Mouse (Mus musculus): ENCODE results near the gene Zbtb25. TPM values are rescaled to one million over a fixed set of nuclear protein-coding genes. Genes with fewer than 3 reads are reported as not detected.

The Zbtb25 gene
- polyA plus RNA-seq, 1 experiment from 2014 or later, result 16.1 TPM

DNA sequence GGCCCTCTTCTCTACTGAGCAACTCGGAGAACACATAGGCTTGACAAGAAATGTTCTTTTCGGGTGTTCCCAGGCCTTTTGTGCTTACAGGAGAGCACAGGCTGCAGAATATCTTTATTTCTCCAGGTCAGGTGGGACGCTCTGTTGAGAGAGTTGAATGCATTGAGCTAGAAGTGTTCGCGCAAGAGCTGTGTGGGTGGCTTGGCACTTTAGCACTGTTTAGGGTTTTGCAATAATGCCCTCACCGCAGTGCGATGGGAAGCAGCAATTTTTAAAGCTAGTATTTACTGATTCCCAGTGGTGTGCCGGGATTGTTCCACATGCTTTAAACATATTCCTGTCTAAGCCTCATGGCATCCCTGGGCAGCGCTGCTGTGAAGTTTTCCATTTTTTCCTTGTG lies 58.2 kb downstream of the Zbtb25 start:
- Histone ChIP-seq H3K9ac (ENCODE audit: low read length) (no peak overlapping the region), H3K36me3 (ENCODE audit: control insufficient read depth, insufficient read depth, low read length) (peaks cover 45% of the 10 kb centered on the region), H3K27ac (ENCODE audit: low read depth) (no peak overlapping the region), H3K4me3 (ENCODE audit: low read depth, low read length) (no peak overlapping the region), H3K9me3 (ENCODE audit: control insufficient read depth, low read length) (no peaks in the 10 kb centered on the region), H3K27me3 (replicated peaks; ENCODE audit: control insufficient read depth, insufficient read depth, low read length) (no peaks in the 10 kb centered on the region), H3K4me1 (replicated peaks; ENCODE audit: control insufficient read depth, insufficient read depth, low read length) (peaks cover 19% of the 10 kb centered on the region), H3K4me2 (ENCODE audit: low read length) (no peak overlapping the region)
- 92% methylated on average over 9 of the region's 9 CpGs for WGBS
- ATAC-seq (replicated peaks; ENCODE audit: low FRiP score, low TSS enrichment, low read depth) (no peak), DNase-seq (ENCODE audit: low spot score) (no peak)

DNA sequence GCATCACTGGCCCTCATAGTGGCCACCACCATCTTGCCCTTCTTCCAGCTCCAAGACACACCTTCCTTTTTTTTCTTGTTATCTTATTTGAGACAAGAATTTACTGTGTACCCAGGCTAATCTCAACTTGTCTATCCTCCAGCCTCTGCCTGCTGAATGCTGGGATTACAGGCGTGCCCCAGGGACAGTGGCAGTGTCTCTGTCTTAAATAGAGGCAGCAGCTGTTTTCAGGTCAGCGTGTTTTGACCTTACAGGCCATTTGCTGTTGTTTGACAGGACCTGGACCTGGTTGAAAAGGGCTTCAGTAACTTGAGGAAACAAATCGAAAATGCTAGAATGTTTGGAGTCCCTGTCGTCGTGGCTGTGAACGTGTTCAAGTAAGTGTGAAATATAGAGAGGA lies 58.8 kb downstream of the Zbtb25 start:
- H3K27ac ChIP-seq (ENCODE audit: low read depth), result no peak overlapping the region
- no peak overlapping the region for H3K4me3 ChIP-seq (ENCODE audit: low read depth, low read length)
- no peak for ATAC-seq (replicated peaks; ENCODE audit: low FRiP score, low TSS enrichment, low read depth)
- WGBS, result 67% methylated on average over 6 of the region's 6 CpGs
- no peaks in the 10 kb centered on the region for H3K9me3 ChIP-seq (ENCODE audit: control insufficient read depth, low read length)
- no peak overlapping the region for H3K9ac ChIP-seq (ENCODE audit: low read length)
- peaks cover 42% of the 10 kb centered on the region for H3K36me3 ChIP-seq (ENCODE audit: control insufficient read depth, insufficient read depth, low read length)
- no peaks in the 10 kb centered on the region for H3K27me3 ChIP-seq (replicated peaks; ENCODE audit: control insufficient read depth, insufficient read depth, low read length)
- H3K4me2 ChIP-seq (ENCODE audit: low read length), result no peak overlapping the region
- no peak for DNase-seq (ENCODE audit: low spot score)
- H3K4me1 ChIP-seq (replicated peaks; ENCODE audit: control insufficient read depth, insufficient read depth, low read length), result peaks cover 19% of the 10 kb centered on the region

DNA sequence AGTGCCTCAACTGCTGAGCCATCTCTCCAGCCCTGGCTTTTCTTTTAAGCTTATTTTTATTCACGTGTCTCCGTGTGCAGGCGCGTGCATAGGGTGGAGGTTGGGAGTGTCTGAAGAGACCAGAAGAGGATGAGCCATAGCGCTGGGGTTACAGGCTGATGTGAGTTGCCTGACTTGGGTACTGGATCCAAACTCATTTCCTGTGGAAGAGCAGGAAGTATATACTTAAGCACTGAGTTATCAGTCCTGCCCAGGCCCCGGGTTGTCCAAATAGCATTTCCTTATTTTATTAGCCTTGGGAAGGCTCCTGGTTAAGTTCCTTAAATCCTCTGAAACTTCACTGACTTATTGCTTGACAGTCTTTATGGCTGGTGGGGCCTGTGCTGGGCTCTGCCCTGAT lies 59.4 kb downstream of the Zbtb25 start:
- ATAC-seq (replicated peaks; ENCODE audit: low FRiP score, low TSS enrichment, low read depth) (no peak), DNase-seq (ENCODE audit: low spot score) (no peak)
- no peak overlapping the region for H3K4me2 ChIP-seq (ENCODE audit: low read length)
- 64% methylated on average over 6 of the region's 6 CpGs for WGBS
- H3K36me3 ChIP-seq (ENCODE audit: control insufficient read depth, insufficient read depth, low read length), result peaks cover 39% of the 10 kb centered on the region
- peaks cover 19% of the 10 kb centered on the region for H3K4me1 ChIP-seq (replicated peaks; ENCODE audit: control insufficient read depth, insufficient read depth, low read length)
- no peak overlapping the region for H3K9ac ChIP-seq (ENCODE audit: low read length)
- 0 out of 2 replicates have a peak overlapping the region, but pooled peaks have one; percentile 22 for H3K27ac ChIP-seq (ENCODE audit: low read depth)
- no peaks in the 10 kb centered on the region for H3K27me3 ChIP-seq (replicated peaks; ENCODE audit: control insufficient read depth, insufficient read depth, low read length)
- H3K9me3 ChIP-seq (ENCODE audit: control insufficient read depth, low read length), result no peaks in the 10 kb centered on the region
- no peak overlapping the region for H3K4me3 ChIP-seq (ENCODE audit: low read depth, low read length)

DNA sequence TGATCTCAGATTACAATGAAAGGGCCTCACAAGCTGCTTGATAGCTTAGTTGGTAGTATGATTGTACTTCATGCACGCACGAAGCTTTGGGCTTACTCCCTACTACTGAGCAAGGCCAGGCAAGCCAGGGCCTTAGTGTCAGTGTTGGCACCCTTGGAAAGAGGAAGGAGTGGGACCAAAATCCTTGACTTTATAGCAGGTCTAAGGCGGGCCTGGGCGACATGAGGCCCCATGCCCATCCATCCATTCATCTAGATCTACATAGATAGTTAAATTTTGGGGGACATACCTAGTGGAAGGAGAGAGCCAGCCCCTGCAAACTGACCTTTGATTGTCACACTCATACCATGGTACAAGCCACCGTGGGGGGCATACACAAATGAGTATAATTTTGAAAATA lies 61.0 kb downstream of the Zbtb25 start:
- WGBS, result 84% methylated on average over 5 of the region's 5 CpGs

DNA sequence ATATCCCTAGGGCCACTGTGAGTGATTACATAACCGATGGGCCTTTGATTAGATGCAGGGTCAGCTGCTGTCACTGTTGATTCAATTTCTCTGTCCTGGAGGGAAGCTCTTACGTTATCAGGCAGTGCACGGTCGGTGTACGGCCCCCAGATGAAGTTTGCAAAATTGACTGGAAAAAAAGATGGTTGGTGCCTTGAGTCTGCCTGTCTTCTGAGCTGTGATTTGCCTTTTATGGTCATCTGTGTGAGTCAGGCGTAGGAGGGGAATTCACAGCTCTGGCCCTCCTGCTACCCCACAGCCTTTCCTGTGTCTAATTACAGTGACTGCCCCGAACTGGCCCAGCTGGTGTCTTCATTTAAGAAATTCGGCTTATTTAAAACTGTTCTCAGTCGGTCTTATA lies 61.4 kb downstream of the Zbtb25 start:
- peaks cover 19% of the 10 kb centered on the region for H3K4me1 ChIP-seq (replicated peaks; ENCODE audit: control insufficient read depth, insufficient read depth, low read length)
- peaks cover 38% of the 10 kb centered on the region for H3K36me3 ChIP-seq (ENCODE audit: control insufficient read depth, insufficient read depth, low read length)
- no peaks in the 10 kb centered on the region for H3K9me3 ChIP-seq (ENCODE audit: control insufficient read depth, low read length)
- no peak overlapping the region for H3K9ac ChIP-seq (ENCODE audit: low read length)
- ATAC-seq (replicated peaks; ENCODE audit: low FRiP score, low TSS enrichment, low read depth) (no peak), DNase-seq (ENCODE audit: low spot score) (peak; percentile 64)
- WGBS, result 22% methylated on average over 9 of the region's 9 CpGs
- H3K27me3 ChIP-seq (replicated peaks; ENCODE audit: control insufficient read depth, insufficient read depth, low read length), result no peaks in the 10 kb centered on the region
- no peak overlapping the region for H3K4me3 ChIP-seq (ENCODE audit: low read depth, low read length)
- peak overlapping the region; percentile 90 for H3K27ac ChIP-seq (ENCODE audit: low read depth)
- H3K4me2 ChIP-seq (ENCODE audit: low read length), result no peak overlapping the region

More for the DNA sequence above, 61.0 kb downstream of the Zbtb25 start:
- H3K27ac ChIP-seq (ENCODE audit: low read depth), result peak overlapping the region; percentile 90
- peaks cover 38% of the 10 kb centered on the region for H3K36me3 ChIP-seq (ENCODE audit: control insufficient read depth, insufficient read depth, low read length)
- no peak overlapping the region for H3K4me3 ChIP-seq (ENCODE audit: low read depth, low read length)
- DNase-seq (ENCODE audit: low spot score), result no peak
- no peak overlapping the region for H3K9ac ChIP-seq (ENCODE audit: low read length)
- no peak overlapping the region for H3K4me2 ChIP-seq (ENCODE audit: low read length)
- H3K27me3 ChIP-seq (replicated peaks; ENCODE audit: control insufficient read depth, insufficient read depth, low read length), result no peaks in the 10 kb centered on the region
- peaks cover 19% of the 10 kb centered on the region for H3K4me1 ChIP-seq (replicated peaks; ENCODE audit: control insufficient read depth, insufficient read depth, low read length)
- no peak for ATAC-seq (replicated peaks; ENCODE audit: low FRiP score, low TSS enrichment, low read depth)
- no peaks in the 10 kb centered on the region for H3K9me3 ChIP-seq (ENCODE audit: control insufficient read depth, low read length)

DNA sequence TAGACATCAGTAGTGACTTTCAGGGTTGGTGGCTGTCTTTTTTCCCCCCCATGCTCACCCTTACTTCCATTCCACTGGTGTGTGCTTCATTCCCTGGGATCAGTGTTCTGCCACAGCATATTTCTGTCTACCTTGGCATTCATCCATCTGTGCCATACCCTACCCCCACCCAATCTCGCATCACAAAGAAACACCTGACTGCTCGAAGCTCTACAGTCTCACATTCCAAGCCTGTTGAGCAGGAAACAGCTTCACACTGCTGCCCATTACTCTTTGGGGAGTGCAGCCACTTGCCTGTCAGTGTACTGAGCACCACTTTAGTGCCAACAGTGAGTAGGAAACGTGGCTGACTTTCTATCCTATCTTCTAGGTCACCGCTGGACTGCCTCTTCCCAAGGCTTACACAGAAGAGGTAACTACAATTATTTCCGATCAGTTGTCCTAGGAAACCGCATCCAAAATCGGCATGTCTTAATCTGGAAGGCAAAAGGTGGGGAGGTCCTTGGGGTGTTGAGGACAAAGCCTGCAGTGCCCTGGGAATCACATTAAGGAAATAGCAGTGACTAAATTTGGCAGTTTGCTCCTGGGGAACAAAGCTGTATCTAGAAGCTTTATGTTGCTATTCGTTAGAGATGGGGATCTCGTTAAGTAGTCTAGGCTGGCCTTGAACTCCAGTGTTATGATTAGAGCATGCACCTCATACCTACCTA lies 62.4 kb downstream of the Zbtb25 start:
- peaks cover 41% of the 10 kb centered on the region for H3K36me3 ChIP-seq (ENCODE audit: control insufficient read depth, insufficient read depth, low read length)
- H3K4me3 ChIP-seq (ENCODE audit: low read depth, low read length), result no peak overlapping the region
- 77% methylated on average over 9 of the region's 9 CpGs for WGBS
- ATAC-seq (replicated peaks; ENCODE audit: low FRiP score, low TSS enrichment, low read depth), result no peak
- H3K9me3 ChIP-seq (ENCODE audit: control insufficient read depth, low read length), result no peaks in the 10 kb centered on the region
- peak overlapping the region; percentile 90 for H3K27ac ChIP-seq (ENCODE audit: low read depth)
- no peaks in the 10 kb centered on the region for H3K27me3 ChIP-seq (replicated peaks; ENCODE audit: control insufficient read depth, insufficient read depth, low read length)
- no peak for DNase-seq (ENCODE audit: low spot score)
- H3K4me1 ChIP-seq (replicated peaks; ENCODE audit: control insufficient read depth, insufficient read depth, low read length), result peaks cover 19% of the 10 kb centered on the region
- H3K4me2 ChIP-seq (ENCODE audit: low read length), result no peak overlapping the region
- no peak overlapping the region for H3K9ac ChIP-seq (ENCODE audit: low read length)

DNA sequence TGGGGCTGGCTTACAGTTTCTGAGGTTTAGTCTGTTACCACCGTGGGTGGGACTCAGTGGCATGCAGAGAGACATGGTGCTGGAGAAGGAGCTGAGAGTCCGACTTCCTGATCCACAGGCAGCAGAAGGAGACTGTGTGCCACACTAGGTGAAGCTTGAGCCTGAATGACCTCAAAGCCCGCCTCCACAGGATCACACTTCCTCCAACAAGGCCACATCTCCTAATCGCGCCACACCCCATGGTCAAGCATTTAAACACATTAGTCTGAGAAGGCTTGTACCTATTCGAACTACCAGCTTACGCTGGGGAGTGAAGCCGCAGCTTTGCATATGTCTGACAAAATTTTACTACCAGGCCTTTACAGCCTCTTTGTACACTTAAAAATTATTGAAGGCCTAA lies 64.3 kb downstream of the Zbtb25 start:
- Histone ChIP-seq H3K27ac (ENCODE audit: low read depth) (no peak overlapping the region), H3K4me2 (ENCODE audit: low read length) (no peak overlapping the region), H3K9me3 (ENCODE audit: control insufficient read depth, low read length) (no peaks in the 10 kb centered on the region), H3K36me3 (ENCODE audit: control insufficient read depth, insufficient read depth, low read length) (peaks cover 50% of the 10 kb centered on the region), H3K9ac (ENCODE audit: low read length) (no peak overlapping the region), H3K4me1 (replicated peaks; ENCODE audit: control insufficient read depth, insufficient read depth, low read length) (peaks cover 18% of the 10 kb centered on the region), H3K27me3 (replicated peaks; ENCODE audit: control insufficient read depth, insufficient read depth, low read length) (no peaks in the 10 kb centered on the region), H3K4me3 (ENCODE audit: low read depth, low read length) (no peak overlapping the region)
- DNase-seq (ENCODE audit: low spot score), result no peak
- no peak for ATAC-seq (replicated peaks; ENCODE audit: low FRiP score, low TSS enrichment, low read depth)
- WGBS, result 88% methylated on average over 8 of the region's 8 CpGs

DNA sequence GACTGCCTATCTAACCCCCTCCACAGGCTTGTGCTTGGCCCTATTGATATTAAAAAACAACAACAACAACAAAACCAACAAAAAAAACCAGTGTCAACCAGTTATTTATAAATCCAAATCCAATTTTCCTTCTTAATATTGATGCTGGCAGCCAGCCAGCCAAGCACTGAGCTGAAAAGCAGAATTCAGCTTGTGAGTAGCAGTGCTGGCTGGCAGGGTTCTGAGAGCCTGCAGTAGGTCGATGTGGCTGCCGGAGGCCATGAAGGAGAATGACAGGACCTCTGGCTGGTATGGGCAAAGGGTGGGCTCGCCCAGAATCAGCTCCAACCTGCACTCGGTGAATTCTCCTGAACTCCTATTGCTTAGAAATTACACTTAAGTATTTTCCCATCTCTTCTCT lies 65.2 kb downstream of the Zbtb25 start:
- DNase-seq (ENCODE audit: low spot score), result no peak
- no peak overlapping the region for H3K27ac ChIP-seq (ENCODE audit: low read depth)
- no peaks in the 10 kb centered on the region for H3K27me3 ChIP-seq (replicated peaks; ENCODE audit: control insufficient read depth, insufficient read depth, low read length)
- H3K4me1 ChIP-seq (replicated peaks; ENCODE audit: control insufficient read depth, insufficient read depth, low read length), result peaks cover 15% of the 10 kb centered on the region
- no peak overlapping the region for H3K9ac ChIP-seq (ENCODE audit: low read length)
- 74% methylated on average over 4 of the region's 4 CpGs for WGBS
- H3K4me2 ChIP-seq (ENCODE audit: low read length), result no peak overlapping the region
- no peak overlapping the region for H3K4me3 ChIP-seq (ENCODE audit: low read depth, low read length)
- H3K36me3 ChIP-seq (ENCODE audit: control insufficient read depth, insufficient read depth, low read length), result peaks cover 56% of the 10 kb centered on the region
- no peaks in the 10 kb centered on the region for H3K9me3 ChIP-seq (ENCODE audit: control insufficient read depth, low read length)
- ATAC-seq (replicated peaks; ENCODE audit: low FRiP score, low TSS enrichment, low read depth), result no peak

DNA sequence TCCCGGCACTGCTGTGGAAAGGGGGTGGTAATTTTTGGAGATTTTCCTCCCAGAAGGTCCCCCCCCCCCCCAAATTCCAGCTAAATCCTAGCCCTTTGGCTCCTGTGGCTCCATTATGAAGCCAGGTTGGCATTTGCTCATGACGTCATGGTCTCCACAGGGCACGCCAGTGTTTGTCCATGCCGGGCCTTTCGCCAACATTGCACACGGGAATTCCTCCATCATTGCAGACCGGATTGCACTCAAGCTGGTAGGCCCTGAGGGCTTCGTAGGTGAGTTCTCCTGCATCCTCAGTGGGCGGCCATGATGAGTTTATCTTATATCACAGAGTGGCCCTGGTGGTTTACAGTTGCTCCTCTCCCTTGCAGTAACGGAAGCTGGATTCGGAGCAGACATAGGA lies 65.9 kb downstream of the Zbtb25 start:
- 94% methylated on average over 11 of the region's 11 CpGs for WGBS
- Histone ChIP-seq H3K27me3 (replicated peaks; ENCODE audit: control insufficient read depth, insufficient read depth, low read length) (no peaks in the 10 kb centered on the region), H3K9ac (ENCODE audit: low read length) (no peak overlapping the region), H3K4me1 (replicated peaks; ENCODE audit: control insufficient read depth, insufficient read depth, low read length) (peaks cover 12% of the 10 kb centered on the region), H3K4me2 (ENCODE audit: low read length) (no peak overlapping the region), H3K4me3 (ENCODE audit: low read depth, low read length) (no peak overlapping the region), H3K36me3 (ENCODE audit: control insufficient read depth, insufficient read depth, low read length) (peaks cover 63% of the 10 kb centered on the region), H3K27ac (ENCODE audit: low read depth) (no peak overlapping the region), H3K9me3 (ENCODE audit: control insufficient read depth, low read length) (no peaks in the 10 kb centered on the region)
- DNase-seq (ENCODE audit: low spot score) (no peak), ATAC-seq (replicated peaks; ENCODE audit: low FRiP score, low TSS enrichment, low read depth) (no peak)

Measured in intestine, embryonic 14.5 days (tissue).